Mouse (Mus musculus) gastrocnemius, adult 18-20 months (tissue): Measurements from ENCODE around the gene Elavl3. TPM values are rescaled to one million over a fixed set of nuclear protein-coding genes. Genes with fewer than 3 reads are reported as not detected.
A peak's percentile ranks its signal among the peaks of the same experiment; 100 is the strongest.

Source experiments
- DNase-seq: peaks from one replicate; pipeline ENCODE4 v3.0.0; 2021; ENCODE audit warnings: low spot score
- total RNA-seq, 2 experiments: library from RNA; stranded (reverse); gene quantifications; 2 replicates each; pipeline ENCODE4 v1.2.3; 2021

The Elavl3 gene
- total RNA-seq, 2 experiments from 2014 or later = 0.24 TPM; not detected in 1

DNA sequence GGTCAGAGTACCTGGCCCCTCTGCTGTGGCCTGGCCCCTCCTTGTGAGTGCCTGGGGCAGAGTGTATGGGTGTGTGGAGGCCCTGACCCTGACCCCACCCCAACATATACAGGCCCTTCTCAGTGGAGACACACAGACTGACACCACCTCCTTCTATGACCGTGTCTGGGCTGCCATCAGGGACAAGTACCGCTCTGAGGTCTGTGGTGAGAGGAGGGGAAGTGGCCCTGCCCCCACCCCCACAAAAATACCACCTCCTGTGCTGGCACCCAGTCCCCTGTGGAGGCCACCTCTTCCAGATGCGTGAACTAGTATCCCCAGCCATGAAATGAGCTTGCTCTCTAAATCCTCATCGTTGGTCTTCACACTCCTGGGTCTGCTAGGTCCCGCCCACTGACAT lies 40.8 kb downstream of the Elavl3 start:
- no peak for DNase-seq

DNA sequence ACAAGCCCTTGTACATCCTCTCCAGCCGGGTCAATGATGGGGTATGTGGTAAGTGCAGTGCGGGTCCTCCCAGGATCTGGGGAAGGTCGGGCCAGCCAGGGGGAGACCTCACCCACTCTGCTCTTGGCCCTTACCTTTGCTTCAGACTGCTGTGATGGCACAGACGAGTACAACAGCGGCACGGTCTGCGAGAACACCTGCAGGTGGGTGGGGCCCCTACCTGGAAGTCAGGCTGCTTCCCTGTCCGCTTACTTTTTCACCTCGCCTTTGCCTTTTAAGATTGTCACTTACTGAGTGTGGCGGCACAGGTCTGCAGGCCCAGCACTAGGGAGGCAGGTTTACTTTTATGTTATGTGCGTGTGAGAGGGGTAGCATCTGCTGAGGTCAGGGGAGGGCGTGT lies 47.3 kb downstream of the Elavl3 start:
- no peak for DNase-seq

- DNase-seq = no peak
Observed at GRCm38 (mm10) chr9:22003163-22003554, 48.7 kb downstream of the Elavl3 start.

DNA sequence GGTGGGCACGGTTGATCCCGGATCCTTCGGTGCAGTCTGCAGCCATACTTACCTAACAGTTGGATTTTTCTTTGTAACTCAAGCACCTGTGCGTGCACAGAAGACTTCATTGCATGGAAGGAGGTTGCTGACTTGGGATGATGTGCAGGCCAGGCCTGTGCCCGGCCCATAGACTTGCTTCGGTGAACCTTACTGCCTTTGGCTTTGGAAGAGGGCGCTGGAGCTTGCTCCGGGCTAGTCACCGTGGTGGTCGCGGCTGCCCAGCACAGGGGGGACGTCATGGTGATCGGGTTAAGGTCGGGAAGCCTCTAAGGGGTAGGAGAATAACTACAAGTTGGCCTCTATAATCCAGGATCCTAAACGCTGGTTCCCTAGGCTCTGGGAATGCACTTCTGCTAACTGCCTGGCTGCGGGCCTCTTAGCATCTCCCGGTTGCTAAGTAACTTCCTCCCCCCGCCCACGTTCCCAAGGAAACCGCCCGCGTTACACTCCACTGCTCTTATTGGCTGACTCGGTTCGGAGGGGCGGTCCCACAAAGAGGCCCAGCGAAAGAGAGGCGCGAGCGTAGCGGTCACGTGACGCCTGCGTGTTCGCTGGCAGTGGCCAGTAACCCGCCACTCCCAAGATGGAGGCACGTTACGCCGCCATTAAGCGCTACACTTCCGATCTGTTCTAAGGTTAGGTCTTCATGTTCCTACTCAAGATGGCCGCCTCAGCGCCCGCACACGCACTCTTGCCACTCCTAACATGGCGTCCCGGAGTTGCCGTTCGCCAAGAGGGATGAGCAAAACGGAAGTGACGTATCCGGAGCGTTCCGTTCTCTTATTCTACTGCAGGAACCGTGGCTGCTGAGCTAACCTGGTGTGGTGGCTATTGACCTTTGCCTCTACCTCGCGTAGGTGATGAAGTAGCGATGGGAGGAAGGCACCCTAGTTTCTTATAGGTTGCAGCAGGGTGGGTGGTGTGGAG lies 49.3 kb downstream of the Elavl3 start, which contains the start of the genes Ccdc151 and Prkcsh:
Gene Ccdc151, minus strand, starts transcription at position 441 of the 969 bp plus-strand sequence.
Gene Prkcsh, plus strand, starts transcription at position 613 of the 969 bp plus-strand sequence.
- peak; percentile 99 for DNase-seq

GRCm38 (mm10) chr9:22001633-22002032 lies 50.2 kb downstream of the Elavl3 start:
- DNase-seq = no peak

DNA sequence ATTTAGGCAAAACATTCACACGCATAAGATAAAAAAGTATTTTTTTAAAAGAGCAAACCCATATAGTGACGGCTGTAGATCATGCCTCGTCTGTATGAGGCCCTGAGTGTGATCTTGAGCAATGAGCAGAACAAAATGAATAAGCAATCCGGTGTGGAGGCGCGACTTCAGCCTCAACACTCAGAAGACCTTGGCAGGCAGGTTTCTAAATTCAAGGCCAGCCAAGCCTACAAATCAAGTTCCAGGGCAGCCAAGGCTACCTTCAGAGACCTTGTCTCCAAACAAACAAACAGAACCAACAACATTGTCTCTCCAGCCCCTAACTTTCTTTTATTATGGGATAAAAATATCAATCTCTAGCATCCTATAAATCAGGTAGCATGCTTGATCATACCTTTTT lies 51.5 kb downstream of the Elavl3 start:
- no peak for DNase-seq

DNA sequence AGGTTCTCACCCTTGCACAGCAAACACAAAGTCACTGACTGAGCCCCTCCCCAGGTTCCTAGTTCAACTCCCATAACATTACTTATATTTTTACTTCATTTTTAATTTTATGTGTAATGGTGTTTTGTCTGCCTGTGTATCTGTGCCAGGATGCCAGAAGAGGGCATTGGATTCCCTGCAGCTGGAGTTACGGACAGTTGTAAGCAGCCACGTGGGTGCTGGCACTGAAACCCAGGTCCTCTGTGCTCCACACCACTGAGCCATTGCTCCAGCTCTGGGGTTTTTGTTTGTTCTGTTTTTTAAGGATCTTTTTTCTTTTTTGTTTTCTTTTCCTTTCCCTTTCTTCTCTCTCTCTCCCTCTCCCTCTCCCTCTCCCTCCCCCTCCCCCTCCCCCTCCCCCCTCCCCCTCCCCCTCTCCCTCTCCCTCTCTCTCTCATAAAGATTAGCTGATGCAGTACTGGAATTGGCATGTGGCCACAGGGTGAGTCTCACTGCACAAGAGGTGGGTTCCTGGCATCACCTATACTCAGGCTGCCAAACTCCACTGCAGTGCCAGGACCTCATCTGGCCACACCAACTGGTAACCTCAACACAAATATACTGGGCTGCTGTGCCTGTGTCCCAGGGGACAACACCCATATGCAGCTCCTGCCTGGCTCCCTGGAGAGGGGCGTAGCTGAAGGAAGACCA lies 55.5 kb downstream of the Elavl3 start:
- no peak for DNase-seq

- no peak for DNase-seq
Observed at GRCm38 (mm10) chr9:21992227-21992626, 59.6 kb downstream of the Elavl3 start.

GRCm38 (mm10) chr9:21989230-21990110 lies 62.4 kb downstream of the Elavl3 start, which contains the start of gene Rgl3:
Gene Rgl3 (minus strand): TSS chr9:21989446.
- DNase-seq = peak; percentile 39

DNA sequence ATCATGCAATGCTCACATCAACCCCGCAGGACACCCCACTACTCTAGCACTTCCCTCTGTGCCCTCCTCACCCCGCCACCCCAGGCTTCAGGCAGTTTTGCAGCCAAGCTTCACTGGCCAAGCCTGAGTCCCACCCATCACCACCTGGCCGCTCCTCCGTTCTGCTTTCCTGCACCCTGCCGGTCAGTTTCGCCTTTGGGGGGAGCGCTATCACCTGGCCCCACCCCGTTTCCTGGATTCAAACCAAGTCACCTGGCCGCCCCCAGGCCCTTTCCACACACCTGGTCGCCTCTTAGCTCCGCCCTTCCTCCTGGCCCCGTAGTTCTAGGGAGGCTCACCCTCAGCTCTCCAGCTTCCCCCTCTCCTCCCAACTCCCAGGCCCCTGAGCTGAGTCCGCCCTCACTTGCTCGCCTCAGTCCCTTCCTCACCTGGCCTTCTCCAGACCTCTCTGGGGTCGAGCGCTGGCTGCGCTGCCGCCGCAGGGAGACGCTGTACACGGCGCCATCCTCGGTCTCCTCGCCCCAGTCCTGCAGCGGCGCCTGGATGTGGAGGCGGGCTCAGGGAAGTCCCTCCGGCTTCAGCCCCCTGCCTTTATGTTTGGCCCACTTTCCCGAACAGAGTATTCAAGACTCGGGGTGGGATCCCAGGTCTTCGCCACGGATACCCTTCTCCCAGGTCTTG lies 63.3 kb downstream of the Elavl3 start:
- DNase-seq = no peak

DNA sequence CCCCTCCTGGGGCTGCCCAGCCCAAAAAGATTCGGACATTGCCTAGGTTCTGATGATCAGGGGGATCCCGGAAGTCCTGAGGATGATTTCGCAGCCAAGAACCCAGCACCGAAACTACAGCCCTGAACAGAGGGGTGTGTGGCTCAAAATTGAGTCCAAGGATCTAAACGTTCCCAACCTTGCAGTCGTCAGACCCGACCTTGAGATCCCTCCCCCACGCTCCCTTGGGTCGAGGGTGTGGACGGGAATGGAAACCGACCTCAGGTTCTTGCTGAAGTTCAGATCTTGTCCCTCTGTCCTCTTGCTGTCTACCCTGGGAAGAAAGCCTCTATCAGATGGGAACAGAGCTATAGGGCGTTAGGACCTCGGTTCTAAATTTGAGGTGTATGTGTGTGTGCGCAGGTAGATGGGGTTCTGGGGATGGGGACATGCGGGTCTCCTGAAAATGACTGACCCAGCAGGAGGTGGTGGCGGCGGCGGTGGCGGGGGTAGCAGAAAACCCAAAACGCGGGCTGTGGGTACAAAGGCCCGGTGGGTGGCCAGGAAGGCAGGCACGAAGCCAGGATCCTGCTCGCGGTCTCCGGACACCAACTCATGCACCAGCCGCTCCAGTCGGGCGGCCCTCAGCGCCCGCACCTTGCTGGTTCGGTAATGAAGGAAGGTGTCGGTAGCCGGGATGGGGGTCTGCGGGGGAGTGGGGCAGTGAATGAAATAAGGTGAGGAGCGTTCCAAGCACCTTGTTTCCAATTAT lies 64.1 kb downstream of the Elavl3 start:
- no peak for DNase-seq

GRCm38 (mm10) chr9:21983911-21984310 lies 67.9 kb downstream of the Elavl3 start:
- no peak for DNase-seq

DNA sequence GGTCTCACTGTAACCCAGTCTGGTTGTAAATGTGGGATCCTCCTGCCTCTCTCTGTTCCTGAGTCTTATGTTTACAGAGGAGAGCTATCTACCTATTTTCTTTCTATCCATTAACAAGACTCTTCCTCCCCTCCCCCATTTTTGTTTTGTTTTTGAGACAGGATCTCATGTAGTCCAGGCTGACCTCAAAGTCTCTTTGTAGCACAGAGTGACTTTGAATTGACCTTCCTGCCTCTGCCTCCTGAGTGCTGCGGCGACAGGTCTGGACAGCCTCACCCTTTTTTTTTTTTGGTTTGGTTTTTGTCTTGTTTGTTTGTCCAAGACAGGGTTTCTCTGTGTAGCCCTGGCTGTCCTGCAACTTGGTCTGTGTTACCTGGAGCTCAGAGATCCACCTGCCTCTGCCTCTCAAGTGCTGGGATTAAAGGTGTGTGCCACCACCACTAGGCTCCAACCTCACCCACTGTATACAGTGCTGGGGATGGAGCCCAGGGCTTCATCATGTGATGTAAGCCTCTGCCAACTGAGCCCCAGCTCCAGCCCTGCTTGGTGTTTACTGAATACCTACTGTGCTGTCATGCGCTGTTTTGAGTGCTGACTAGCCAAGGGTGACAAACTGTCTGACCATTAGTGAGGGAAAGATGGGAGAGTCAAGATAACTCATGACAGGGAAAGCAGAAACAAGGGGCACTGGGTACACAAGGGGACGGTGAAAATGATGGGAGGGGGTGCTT lies 73.3 kb downstream of the Elavl3 start:
- no peak for DNase-seq

DNA sequence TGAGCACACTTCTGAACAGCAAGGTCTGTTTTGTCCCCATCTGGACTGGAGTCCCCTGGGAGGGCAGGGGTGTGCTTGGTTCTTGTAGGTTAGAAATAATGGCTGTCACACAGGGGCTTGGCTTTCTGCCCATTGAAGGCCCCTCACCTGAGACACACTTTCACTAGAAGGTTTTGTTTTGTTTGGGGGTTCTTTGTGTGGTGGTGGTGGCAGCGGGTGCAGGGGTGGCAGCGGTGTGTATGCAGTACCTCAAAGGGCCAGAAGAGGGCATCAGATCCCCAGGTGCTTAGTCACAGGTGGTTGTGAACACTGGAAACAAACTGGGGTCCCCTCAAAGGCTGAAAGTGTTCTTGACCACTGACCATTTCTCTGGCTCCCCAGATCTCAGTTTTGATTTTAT lies 73.9 kb downstream of the Elavl3 start:
- no peak for DNase-seq

GRCm38 (mm10) chr9:21977331-21977730 lies 74.5 kb downstream of the Elavl3 start:
- no peak for DNase-seq

- DNase-seq = no peak
Observed at GRCm38 (mm10) chr9:21976626-21977175, 75.1 kb downstream of the Elavl3 start.

- DNase-seq = no peak
Observed at GRCm38 (mm10) chr9:21969304-21969703, 82.5 kb downstream of the Elavl3 start.

GRCm38 (mm10) chr9:21968883-21969282 lies 82.9 kb downstream of the Elavl3 start:
- no peak for DNase-seq
